Mouse (Mus musculus) gastrocnemius, adult 8-10 months (tissue): ENCODE data around the gene Xirp2. TPM values are rescaled to one million over a fixed set of nuclear protein-coding genes. Genes with fewer than 3 reads are reported as not detected.
"Not testable (repeated sequence)": the region's sequence is repeated elsewhere in the genome, so short reads cannot be mapped to it uniquely, and the experiment has no call there.

Source experiments
- DNase-seq, 2 experiments: peaks; one replicate each; pipeline ENCODE4 v3.0.0; 2022; ENCODE audit warnings: low spot score in 2 of 2
- total RNA-seq, 4 experiments: library from RNA; stranded (reverse); gene quantifications; 2 replicates each; pipeline ENCODE4 v1.2.4; 2022

Xirp2 gene
- total RNA-seq: 1,000 to 10,000 TPM in 3 of 4 experiments, 100 to 1,000 TPM in 1; 987 to 1,235 (median 1,149) TPM

GRCm38 (mm10) chr2:67445780-67446179, at the start of gene Xirp2:
Xirp2 (plus strand) TSS chr2:67446002.
- peak; percentile 40 to 54 for DNase-seq

- DNase-seq: not testable (repeated sequence)
Measured at GRCm38 (mm10) chr2:67413425-67413824, 32.4 kb upstream of the Xirp2 start, which contains the start of gene Gm21830. Gm21830 (plus strand) TSS chr2:67413725.

- no peak for DNase-seq
Measured at GRCm38 (mm10) chr2:67420853-67421252, 24.9 kb upstream of the Xirp2 start.

- DNase-seq: no peak
Measured at GRCm38 (mm10) chr2:67422799-67423198, 23.0 kb upstream of the Xirp2 start.

- no peak for DNase-seq
Measured at GRCm38 (mm10) chr2:67433081-67433480, 12.7 kb upstream of the Xirp2 start, which contains the start of gene Gm26727. Gm26727 (minus strand) TSS chr2:67433181.

- no peak for DNase-seq
Measured at GRCm38 (mm10) chr2:67438309-67438708, 7.5 kb upstream of the Xirp2 start.

GRCm38 (mm10) chr2:67446772-67447171, 970 bp downstream of the Xirp2 start:
- no peak for DNase-seq

GRCm38 (mm10) chr2:67447206-67447605, 1.4 kb downstream of the Xirp2 start:
- DNase-seq: peak; percentile 13 to 38

- no peak for DNase-seq
Measured at GRCm38 (mm10) chr2:67460857-67461256, 15.1 kb downstream of the Xirp2 start.

- no peak for DNase-seq
Measured at GRCm38 (mm10) chr2:67467036-67467435, 21.2 kb downstream of the Xirp2 start.

- not testable (repeated sequence) for DNase-seq
Measured at GRCm38 (mm10) chr2:67470030-67470429, 24.2 kb downstream of the Xirp2 start.

GRCm38 (mm10) chr2:67477753-67478152, 32.0 kb downstream of the Xirp2 start:
- no peak for DNase-seq

GRCm38 (mm10) chr2:67481051-67481450, 35.2 kb downstream of the Xirp2 start:
- peak; percentile 70 to 83 for DNase-seq

- DNase-seq: no peak
Measured at GRCm38 (mm10) chr2:67486721-67487120, 40.9 kb downstream of the Xirp2 start.

- DNase-seq: no peak
Measured at GRCm38 (mm10) chr2:67487162-67487561, 41.4 kb downstream of the Xirp2 start.

GRCm38 (mm10) chr2:67488465-67489127, 42.8 kb downstream of the Xirp2 start:
- DNase-seq: no peak

GRCm38 (mm10) chr2:67489128-67489492, 43.3 kb downstream of the Xirp2 start:
- DNase-seq: no peak

- DNase-seq: no peak
Measured at GRCm38 (mm10) chr2:67505457-67505856, 59.7 kb downstream of the Xirp2 start.

GRCm38 (mm10) chr2:67516405-67516804, 70.6 kb downstream of the Xirp2 start:
- DNase-seq: no peak

- no peak for DNase-seq
Measured at GRCm38 (mm10) chr2:67535347-67535746, 89.5 kb downstream of the Xirp2 start.

- DNase-seq: no peak
Measured at GRCm38 (mm10) chr2:67539426-67539825, 93.6 kb downstream of the Xirp2 start.

- no peak for DNase-seq
Measured at GRCm38 (mm10) chr2:67541957-67542696, 96.3 kb downstream of the Xirp2 start.

- no peak for DNase-seq
Measured at GRCm38 (mm10) chr2:67544426-67544825, 98.6 kb downstream of the Xirp2 start.
